Mouse (Mus musculus): ENCODE results near the gene Cntnap1.

DNA sequence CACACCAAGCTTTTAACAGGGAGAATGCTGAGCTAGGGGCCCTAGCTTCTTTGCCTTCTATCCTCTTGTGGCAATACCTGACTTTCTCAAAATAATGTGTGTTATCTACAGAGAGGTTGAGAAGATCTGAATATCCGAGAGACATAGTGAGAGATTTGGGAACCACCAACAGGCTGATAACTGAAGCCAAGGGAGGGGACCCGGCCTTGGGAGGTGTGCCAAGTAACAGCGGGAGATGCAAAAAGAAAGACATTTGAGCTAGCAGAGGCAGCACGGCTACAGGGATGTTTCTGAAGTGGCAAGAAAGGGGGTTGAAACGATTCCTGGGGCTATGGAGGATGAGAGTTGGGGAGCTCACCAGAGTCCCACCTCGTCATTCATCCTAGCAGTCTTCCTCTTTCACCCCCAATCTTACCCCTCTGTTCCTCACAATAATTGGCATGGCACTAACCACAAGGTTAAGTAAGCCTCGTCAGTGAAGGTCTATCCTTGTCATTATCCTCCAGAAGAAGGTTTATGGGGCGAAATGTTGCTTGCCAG, 59.1 kb downstream of the Cntnap1 start:
- TF ChIP-seq CTCF (IDR thresholded peaks at IDR 0.05; ENCODE audit: low read depth, low read length) (no peak), EP300 (IDR thresholded peaks at IDR 0.05; ENCODE audit: insufficient read depth, low read depth, low read length) (no peak), POLR2A (IDR thresholded peaks at IDR 0.05; ENCODE audit: insufficient read depth, low read length) (no peak)

Data from ES-Bruce4 (cell line).